Mouse (Mus musculus) midbrain, postnatal 0 days (tissue): ENCODE measurements around the gene Bloc1s3. TPM values are rescaled to one million over a fixed set of nuclear protein-coding genes. Genes with fewer than 3 reads are reported as not detected.

Source experiments
- ATAC-seq: fragments of 200-750 bp; cut with Nextera tagmentation; 2 replicates; pipeline ENCODE4 v1.8.0; 2017; ENCODE audit warnings: moderate number of reproducible peaks, mild to moderate bottlenecking, moderate TSS enrichment, moderate library complexity; ENCODE audit not compliant: low FRiP score
- DNase-seq: peaks from one replicate; pipeline ENCODE4 v3.0.0-alpha.2; 2015; ENCODE audit warnings: low spot score
- H3K27ac ChIP-seq: fragments of 300-500 bp; sonication (generic); 2 replicates; pipeline ENCODE4 v1.5.1; 2014; ENCODE audit warnings: low read depth, mild to moderate bottlenecking, low read length, mixed read lengths
- H3K27me3 ChIP-seq: fragments of 300-500 bp; sonication (generic); 2 replicates; pipeline ENCODE4 v1.6.1; 2014; ENCODE audit warnings: low read length, control low read depth, mixed read lengths; ENCODE audit not compliant: insufficient read depth
- H3K36me3 ChIP-seq: fragments of 300-500 bp; sonication (generic); 2 replicates; pipeline ENCODE4 v1.6.1; 2014; ENCODE audit warnings: low read length, control low read depth, mixed read lengths; ENCODE audit not compliant: insufficient read depth
- H3K4me1 ChIP-seq: fragments of 300-500 bp; sonication (generic); 2 replicates; pipeline ENCODE4 v1.6.1; 2014; ENCODE audit warnings: mild to moderate bottlenecking, control low read depth, antibody characterized with exemption, low read length, mixed read lengths; ENCODE audit not compliant: insufficient read depth
- H3K4me2 ChIP-seq: fragments of 300-500 bp; sonication (generic); 2 replicates; pipeline ENCODE4 v1.6.1; 2014; ENCODE audit warnings: low read depth, mild to moderate bottlenecking, low read length, mixed read lengths; ENCODE audit not compliant: poor library complexity, severe bottlenecking
- H3K4me3 ChIP-seq: fragments of 300-500 bp; sonication (generic); 2 replicates; pipeline ENCODE4 v1.5.1; 2014; ENCODE audit warnings: low read depth, mild to moderate bottlenecking, low read length, moderate library complexity
- H3K9ac ChIP-seq: fragments of 300-500 bp; sonication (generic); replicated peaks from 2 replicates; pipeline ENCODE4 v1.6.1; 2014; ENCODE audit warnings: mild to moderate bottlenecking, low read length, moderate library complexity, mixed read lengths; ENCODE audit not compliant: poor library complexity, severe bottlenecking
- H3K9me3 ChIP-seq: fragments of 300-500 bp; sonication (generic); 2 replicates; pipeline ENCODE4 v1.6.1; 2016; ENCODE audit warnings: low read length, control low read depth
- CTCF ChIP-seq: IDR thresholded peaks from 2 replicates; pipeline ENCODE4 v1.5.1; 2016; ENCODE audit warnings: antibody characterized with exemption, mild to moderate bottlenecking
- WGBS: fragments of 180-500 bp; shearing (Covaris S2); extraction: QIAGEN DNeasy Blood & Tissue Kit; methylation state at CpG from one replicate; pipeline ENCODE4 v1.1.7; 2014; 5-methylcytosine and 5-hydroxymethylcytosine counted together
- polyA plus RNA-seq: library from polyadenylated mRNA; unstranded; fragments of >200 nt; fragmentation: Nextera tagmentation; extraction: Ambion mirVana; gene quantifications from 2 replicates; pipeline ENCODE4 v1.2.1, GENCODE M21; 2015
- total RNA-seq: library from RNA; depleted of rRNA; stranded (reverse); fragments of >200 nt; gene quantifications from 2 replicates; pipeline ENCODE4 v1.2.3, GENCODE M21; 2014; rRNA removed

The Bloc1s3 gene
- total and polyA plus RNA-seq, 2 experiments from 2014 or later = 3.9 to 21.4 TPM

- H3K9me3 ChIP-seq = no peaks in the 10 kb centered on the region
- peak overlapping the region; percentile 94 for H3K9ac ChIP-seq
- peaks cover 13% of the 10 kb centered on the region for H3K4me1 ChIP-seq
- H3K27ac ChIP-seq = peak overlapping the region; percentile 81
- ATAC-seq (peak; percentile 3; the same call in 1 of the 2 replicates), DNase-seq (no peak)
- whole genome bisulfite sequencing = 6% methylated on average over 13 of the region's 14 CpGs
- TF ChIP-seq CTCF = no peak
- no peaks in the 10 kb centered on the region for H3K27me3 ChIP-seq
- H3K4me3 ChIP-seq = peak overlapping the region; percentile 92
- H3K4me2 ChIP-seq = peak overlapping the region; percentile 95
- H3K36me3 ChIP-seq = 0 out of 2 replicates have a peak, but pooled peaks cover 2% of the 10 kb centered on the region
Measured at GRCm38 (mm10) chr7:19457414-19458071, 50.6 kb downstream of the Bloc1s3 start.

GRCm38 (mm10) chr7:19456628-19457027 lies 51.5 kb downstream of the Bloc1s3 start:
- no peak for TF ChIP-seq CTCF
- Histone ChIP-seq H3K27me3 (no peaks in the 10 kb centered on the region), H3K27ac (no peak overlapping the region), H3K9ac (no peak overlapping the region; the same call in 1 of the 2 replicates), H3K4me2 (peak overlapping the region; percentile 95), H3K4me3 (no peak overlapping the region; the same call in 1 of the 2 replicates), H3K4me1 (peaks cover 13% of the 10 kb centered on the region), H3K36me3 (peaks cover 4% of the 10 kb centered on the region; the same call in 1 of the 2 replicates), H3K9me3 (no peaks in the 10 kb centered on the region)
- DNase-seq (no peak), ATAC-seq (no peak)
- WGBS = 95% methylated on average over 7 of the region's 7 CpGs

- 64% methylated on average over 11 of the region's 11 CpGs for WGBS
- TF ChIP-seq CTCF = no peak
Measured at GRCm38 (mm10) chr7:19455819-19456495, 52.2 kb downstream of the Bloc1s3 start.

GRCm38 (mm10) chr7:19455186-19455585 lies 53.0 kb downstream of the Bloc1s3 start:
- H3K27ac ChIP-seq = no peak overlapping the region
- H3K4me2 ChIP-seq = no peak overlapping the region
- no peak overlapping the region for H3K4me3 ChIP-seq
- 97% methylated on average over 4 of the region's 4 CpGs for WGBS
- no peaks in the 10 kb centered on the region for H3K9me3 ChIP-seq
- TF ChIP-seq CTCF = no peak
- no peak for ATAC-seq
- no peak overlapping the region for H3K9ac ChIP-seq
- H3K4me1 ChIP-seq = peaks cover 13% of the 10 kb centered on the region
- H3K27me3 ChIP-seq = no peaks in the 10 kb centered on the region
- no peak for DNase-seq
- H3K36me3 ChIP-seq = peaks cover 14% of the 10 kb centered on the region

More at GRCm38 (mm10) chr7:19455819-19456495, 52.2 kb downstream of the Bloc1s3 start:
- ATAC-seq = no peak
- Histone ChIP-seq H3K4me1 (peaks cover 13% of the 10 kb centered on the region), H3K4me2 (no peak overlapping the region), H3K36me3 (peaks cover 10% of the 10 kb centered on the region), H3K9ac (no peak overlapping the region), H3K9me3 (no peaks in the 10 kb centered on the region), H3K27ac (no peak overlapping the region), H3K4me3 (no peak overlapping the region), H3K27me3 (no peaks in the 10 kb centered on the region)
- DNase-seq = no peak

Other genes starting within 250 kb of the Bloc1s3 start
- gene Vasp, start 236.6 kb downstream of the Bloc1s3 start, total RNA-seq = 50.9 and 56.9 TPM in 2 replicates
- gene Vasp, start 236.6 kb downstream of the Bloc1s3 start, polyA plus RNA-seq = 31.4 and 32.3 TPM in 2 replicates
- gene Ppm1n, start 228.3 kb downstream of the Bloc1s3 start, total RNA-seq = 1.8 and 2.2 TPM in 2 replicates
- gene Ppm1n, start 228.3 kb downstream of the Bloc1s3 start, polyA plus RNA-seq = 1.2 and 1.4 TPM in 2 replicates
- gene Rtn2, start 225.7 kb downstream of the Bloc1s3 start, total RNA-seq = 160 and 172 TPM in 2 replicates
- gene Rtn2, start 225.7 kb downstream of the Bloc1s3 start, polyA plus RNA-seq = 104 and 107 TPM in 2 replicates
- 0.38 and 0.66 TPM in 2 replicates for gene Fosb, start 198.3 kb downstream of the Bloc1s3 start, total RNA-seq
- gene Fosb, start 198.3 kb downstream of the Bloc1s3 start, polyA plus RNA-seq = 0.10 and 0.11 TPM in 2 replicates
- gene Ercc1, start 163.6 kb downstream of the Bloc1s3 start, total RNA-seq = 50.3 and 71.4 TPM in 2 replicates
- gene Ercc1, start 163.6 kb downstream of the Bloc1s3 start, polyA plus RNA-seq = 67.7 and 71.0 TPM in 2 replicates
- 8.7 and 14.0 TPM in 2 replicates for gene Cd3eap, start 148.9 kb downstream of the Bloc1s3 start, total RNA-seq
- gene Cd3eap, start 148.9 kb downstream of the Bloc1s3 start, polyA plus RNA-seq = 21.5 and 21.6 TPM in 2 replicates
- gene Ppp1r13l, start 148.6 kb downstream of the Bloc1s3 start, total RNA-seq = 0.52 and 1.0 TPM in 2 replicates
- gene Ppp1r13l, start 148.6 kb downstream of the Bloc1s3 start, polyA plus RNA-seq = 1.5 and 2.0 TPM in 2 replicates
- gene Ercc2, start 126.4 kb downstream of the Bloc1s3 start, total RNA-seq = 63.0 and 68.3 TPM in 2 replicates
- 22.9 and 26.6 TPM in 2 replicates for gene Ercc2, start 126.4 kb downstream of the Bloc1s3 start, polyA plus RNA-seq
- 1.2 and 1.9 TPM in 2 replicates for gene Klc3, start 104.3 kb downstream of the Bloc1s3 start, total RNA-seq
- gene Klc3, start 104.3 kb downstream of the Bloc1s3 start, polyA plus RNA-seq = 1.2 and 1.4 TPM in 2 replicates
- gene Ckm, start 103.6 kb downstream of the Bloc1s3 start, total RNA-seq = 0.38 and 8.2 TPM in 2 replicates
- 0.21 and 0.25 TPM in 2 replicates for gene Ckm, start 103.6 kb downstream of the Bloc1s3 start, polyA plus RNA-seq
- gene Mark4, start 49.5 kb downstream of the Bloc1s3 start, total RNA-seq = 58.1 and 68.9 TPM in 2 replicates
- 16.2 and 17.0 TPM in 2 replicates for gene Mark4, start 49.5 kb downstream of the Bloc1s3 start, polyA plus RNA-seq
- 0.28 and 0.49 TPM in 2 replicates for gene Exoc3l2, start 45.0 kb downstream of the Bloc1s3 start, total RNA-seq
- gene Exoc3l2, start 45.0 kb downstream of the Bloc1s3 start, polyA plus RNA-seq = 1.5 and 1.6 TPM in 2 replicates
- 14.9 and 23.9 TPM in 2 replicates for gene Trappc6a, start within 50 bp of the Bloc1s3 start, total RNA-seq
- gene Trappc6a, start within 50 bp of the Bloc1s3 start, polyA plus RNA-seq = 32.2 and 32.6 TPM in 2 replicates
- gene Nkpd1, start 9.5 kb upstream of the Bloc1s3 start, total RNA-seq = 2.3 TPM in 2 replicates
- 1.6 and 1.8 TPM in 2 replicates for gene Nkpd1, start 9.5 kb upstream of the Bloc1s3 start, polyA plus RNA-seq
- gene Ppp1r37, start 54.7 kb upstream of the Bloc1s3 start, total RNA-seq = 114 and 127 TPM in 2 replicates
- 27.8 and 28.1 TPM in 2 replicates for gene Ppp1r37, start 54.7 kb upstream of the Bloc1s3 start, polyA plus RNA-seq
- gene Zfp296, start 68.9 kb upstream of the Bloc1s3 start, total RNA-seq = 0.33 and 1.2 TPM in 2 replicates
- gene Zfp296, start 68.9 kb upstream of the Bloc1s3 start, polyA plus RNA-seq = 0.11 TPM in 1 of 2 replicates, not detected in the other
- gene Gemin7, start 69.2 kb upstream of the Bloc1s3 start, total RNA-seq = 58.1 and 70.9 TPM in 2 replicates
- gene Gemin7, start 69.2 kb upstream of the Bloc1s3 start, polyA plus RNA-seq = 158 and 181 TPM in 2 replicates
- gene Clasrp, start 96.1 kb upstream of the Bloc1s3 start, total RNA-seq = 74.4 and 97.4 TPM in 2 replicates
- gene Clasrp, start 96.1 kb upstream of the Bloc1s3 start, polyA plus RNA-seq = 70.3 and 74.7 TPM in 2 replicates
- gene Relb, start 121.1 kb upstream of the Bloc1s3 start, total RNA-seq = 5.6 and 7.3 TPM in 2 replicates
- gene Relb, start 121.1 kb upstream of the Bloc1s3 start, polyA plus RNA-seq = 5.6 and 6.2 TPM in 2 replicates
- 149 and 152 TPM in 2 replicates for gene Clptm1, start 156.7 kb upstream of the Bloc1s3 start, total RNA-seq
- 140 and 149 TPM in 2 replicates for gene Clptm1, start 156.7 kb upstream of the Bloc1s3 start, polyA plus RNA-seq
- gene Apoc2, start 169.6 kb upstream of the Bloc1s3 start, total RNA-seq = 1.7 TPM in 1 of 2 replicates, not detected in the other
- gene Apoc2, start 169.6 kb upstream of the Bloc1s3 start, polyA plus RNA-seq = 0.30 and 0.32 TPM in 2 replicates
- gene Gm44805, start 173.1 kb upstream of the Bloc1s3 start, total RNA-seq = not detected in 2 replicates
- not detected in 2 replicates for gene Gm44805, start 173.1 kb upstream of the Bloc1s3 start, polyA plus RNA-seq
- gene Apoc4, start 173.1 kb upstream of the Bloc1s3 start, total RNA-seq = not detected in 2 replicates
- gene Apoc4, start 173.1 kb upstream of the Bloc1s3 start, polyA plus RNA-seq = not detected in 2 replicates
- 3.6 and 5.1 TPM in 2 replicates for gene Apoc1, start 184.3 kb upstream of the Bloc1s3 start, total RNA-seq
- gene Apoc1, start 184.3 kb upstream of the Bloc1s3 start, polyA plus RNA-seq = 7.9 and 9.0 TPM in 2 replicates
- gene Apoe, start 190.8 kb upstream of the Bloc1s3 start, total RNA-seq = 1,618 and 2,613 TPM in 2 replicates
- 2,139 and 2,488 TPM in 2 replicates for gene Apoe, start 190.8 kb upstream of the Bloc1s3 start, polyA plus RNA-seq
- 122 and 133 TPM in 2 replicates for gene Tomm40, start 207.1 kb upstream of the Bloc1s3 start, total RNA-seq
- 160 and 161 TPM in 2 replicates for gene Tomm40, start 207.1 kb upstream of the Bloc1s3 start, polyA plus RNA-seq
- 62.6 and 75.3 TPM in 2 replicates for gene Nectin2, start 242.1 kb upstream of the Bloc1s3 start, total RNA-seq
- 55.3 and 62.6 TPM in 2 replicates for gene Nectin2, start 242.1 kb upstream of the Bloc1s3 start, polyA plus RNA-seq